9 mouse cellular contexts compared by ENCODE assay signal in the genomic region with DNA sequence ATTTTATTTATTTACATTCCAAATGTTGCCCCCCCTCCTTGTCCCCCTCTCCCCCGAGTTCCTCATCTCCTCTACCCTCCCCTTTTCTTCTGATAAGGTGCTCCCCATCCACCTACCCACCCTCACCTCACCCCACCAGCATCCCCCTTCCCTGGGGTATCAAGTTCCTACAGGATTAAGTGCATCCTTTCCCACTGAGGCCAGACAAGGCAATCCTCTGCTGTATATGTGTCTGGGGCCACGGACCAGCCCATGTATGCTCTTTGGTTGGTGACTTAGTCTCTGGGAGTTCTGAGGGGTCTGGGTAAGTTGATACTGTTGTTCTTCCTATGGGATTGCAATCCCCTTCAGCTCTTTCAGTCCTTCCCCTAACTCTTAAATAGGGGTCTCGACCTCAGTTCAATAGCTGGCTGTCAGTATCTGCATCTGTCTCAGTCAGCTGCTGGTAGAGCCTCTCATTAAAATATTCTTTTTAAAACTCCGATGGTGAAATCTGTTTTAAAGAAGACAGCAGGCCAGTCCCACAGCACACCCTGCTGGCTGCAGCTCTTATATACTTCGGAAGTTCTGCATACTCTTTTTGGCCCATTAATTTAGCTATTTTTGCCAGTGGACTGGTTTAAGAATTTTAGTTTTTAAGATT. TPM values are rescaled to one million over a fixed set of nuclear protein-coding genes. Genes with fewer than 3 reads are reported as not detected.
DNase-seq lines count a peak whose midpoint lies in the region; ATAC-seq and TF ChIP-seq lines count a peak whose summit lies in the region.
"Had no signal": no experiment of that assay in that cellular context is flagged by ENCODE, and none has a peak within 500 bp of the region (broad histone marks: within the 10 kb centered on the region; RNA-seq: fewer than 3 reads in every experiment).

No protein-coding gene starts in this region.

- H3K36me3 ChIP-seq in ES-E14 (ENCODE audit: control insufficient read depth, insufficient read depth, low read length, poor library complexity, severe bottlenecking): no peaks in the 10 kb centered on the region
- no peaks in the 10 kb centered on the region for H3K36me3 ChIP-seq in hindbrain, embryonic 10.5 days
- H3K36me3 ChIP-seq in limb, embryonic 12.5 days: no peaks in the 10 kb centered on the region
- no peaks in the 10 kb centered on the region for H3K36me3 ChIP-seq in neural tube, embryonic 13.5 days
- H3K36me3 ChIP-seq: lung, embryonic 15.5 days had no signal

- DNase-seq in layer of hippocampus, adult 2 months (ENCODE audit: low spot score in 2 of 2): peak; percentile 26 to 63
- DNase-seq in layer of hippocampus, postnatal 36 days: no peak
- no peak for DNase-seq in ES-E14 (ENCODE audit: low read depth, low spot score)
- DNase-seq in hindbrain, embryonic 10.5 days (ENCODE audit: low spot score): peak; percentile 60

- H3K4me3 ChIP-seq in layer of hippocampus, adult 2 months: no peak overlapping the region
- H3K4me3 ChIP-seq in ES-E14 (ENCODE audit: insufficient read depth in 1 of 2, low read depth in 1 of 2, low read length in 2 of 2, poor library complexity in 1 of 2, severe bottlenecking in 1 of 2): no peak overlapping the region
- H3K4me3 ChIP-seq in cortical plate, adult 2 months (ENCODE audit: insufficient read depth, low read length): no peak overlapping the region
- H3K4me3 ChIP-seq in hindbrain, embryonic 10.5 days: peak overlapping the region; percentile 51
- no peak overlapping the region for H3K4me3 ChIP-seq in limb, embryonic 12.5 days (replicated peaks)
- peak overlapping the region; percentile 5; the same call in 1 of the 2 replicates for H3K4me3 ChIP-seq in neural tube, embryonic 13.5 days
- H3K4me3 ChIP-seq: lung, embryonic 15.5 days had no signal

- in situ Hi-C loops in ES-E14 (cut with MboI; ENCODE audit: low sequenced_read_pairs in 2 of 2, unreplicated experiment in 2 of 2): no loop called here

- TF ChIP-seq POLR2A in cortical plate, adult 2 months (IDR thresholded peaks at IDR 0.05; ENCODE audit: extremely low read depth, insufficient read depth, low read length): no peak

- TF ChIP-seq CTCF in layer of hippocampus, adult 2 months (conservative IDR thresholded peaks at IDR 0.05): peak; percentile 87
- TF ChIP-seq CTCF in cortical plate, adult 2 months (IDR thresholded peaks at IDR 0.05; ENCODE audit: extremely low read depth, insufficient read depth, low read length): peak; percentile 57

- 0 out of 4 replicates have a peak, but pooled peaks cover 0 to 2% of the 10 kb centered on the region in 2 experiments for H3K4me1 ChIP-seq in ES-E14 (ENCODE audit: control insufficient read depth in 2 of 2, insufficient read depth in 2 of 2, low read length in 2 of 2, poor library complexity in 1 of 2)
- no peaks in the 10 kb centered on the region; the same call in 1 of the 2 replicates for H3K4me1 ChIP-seq in cortical plate, adult 2 months (ENCODE audit: control insufficient read depth, insufficient read depth, low read length)
- H3K4me1 ChIP-seq in hindbrain, embryonic 10.5 days (replicated peaks): peaks cover 14% of the 10 kb centered on the region; the same call in 1 of the 2 replicates
- H3K4me1 ChIP-seq in limb, embryonic 12.5 days (replicated peaks): no peaks in the 10 kb centered on the region
- peaks cover 10% of the 10 kb centered on the region for H3K4me1 ChIP-seq in neural tube, embryonic 13.5 days (replicated peaks)
- H3K4me1 ChIP-seq: lung, embryonic 15.5 days had no signal

- H3K9ac ChIP-seq in ES-E14 (ENCODE audit: insufficient read depth, low read depth, low read length, poor library complexity, severe bottlenecking): no peak overlapping the region
- no peak overlapping the region for H3K9ac ChIP-seq in limb, embryonic 12.5 days (replicated peaks)
- 0 out of 2 replicates have a peak overlapping the region, but pooled peaks have one; percentile 47 for H3K9ac ChIP-seq in neural tube, embryonic 13.5 days
- H3K9ac ChIP-seq: lung, embryonic 15.5 days had no signal

- no peak overlapping the region for H3K4me2 ChIP-seq in limb, embryonic 12.5 days
- H3K4me2 ChIP-seq in neural tube, embryonic 13.5 days: peak overlapping the region; percentile 53
- H3K4me2 ChIP-seq: lung, embryonic 15.5 days had no signal

- 11% methylated on average over 5 of the region's 5 CpGs for WGBS in hindbrain, embryonic 10.5 days
- WGBS in limb, embryonic 12.5 days: 14% methylated on average over 5 of the region's 5 CpGs
- WGBS in neural tube, embryonic 13.5 days: 10% methylated on average over 5 of the region's 5 CpGs

- H3K27ac ChIP-seq in layer of hippocampus, adult 2 months: no peak overlapping the region
- no peak overlapping the region for H3K27ac ChIP-seq in ES-E14 (ENCODE audit: insufficient read depth, low read depth, low read length, poor library complexity, severe bottlenecking)
- no peak overlapping the region for H3K27ac ChIP-seq in cortical plate, adult 2 months (ENCODE audit: insufficient read depth, low read length)
- peak overlapping the region; percentile 86 for H3K27ac ChIP-seq in hindbrain, embryonic 10.5 days
- H3K27ac ChIP-seq in limb, embryonic 12.5 days: no peak overlapping the region
- no peak overlapping the region for H3K27ac ChIP-seq in neural tube, embryonic 13.5 days (replicated peaks)
- H3K27ac ChIP-seq: lung, embryonic 15.5 days had no signal

- no peaks in the 10 kb centered on the region for H3K27me3 ChIP-seq in hindbrain, embryonic 10.5 days (ENCODE audit: insufficient read depth, poor library complexity, severe bottlenecking)
- H3K27me3 ChIP-seq in limb, embryonic 12.5 days: peaks cover 13% of the 10 kb centered on the region; the same call in 1 of the 2 replicates
- no peaks in the 10 kb centered on the region for H3K27me3 ChIP-seq in neural tube, embryonic 13.5 days

- no peaks in the 10 kb centered on the region for H3K9me3 ChIP-seq in ES-E14 (ENCODE audit: control insufficient read depth, insufficient read depth, low read depth, low read length)
- no peaks in the 10 kb centered on the region for H3K9me3 ChIP-seq in hindbrain, embryonic 10.5 days
- H3K9me3 ChIP-seq in limb, embryonic 12.5 days: no peaks in the 10 kb centered on the region
- no peaks in the 10 kb centered on the region for H3K9me3 ChIP-seq in neural tube, embryonic 13.5 days
- H3K9me3 ChIP-seq: lung, embryonic 15.5 days had no signal

- peak; percentile 39; the same call in 1 of the 2 replicates for ATAC-seq in limb, embryonic 12.5 days (ENCODE audit: insufficient number of reproducible peaks, insufficient read depth, low FRiP score, low TSS enrichment, low read depth)
- peak; percentile 71 for ATAC-seq in neural tube, embryonic 13.5 days (ENCODE audit: low read depth)
- no peak for ATAC-seq in erythroid progenitor cell, adult 5-6 weeks (replicated peaks; ENCODE audit: low FRiP score, poor library complexity, severe bottlenecking)

TF ChIP-seq in ES-E14, 5 proteins besides CTCF, POLR2A, EP300 and RAD21:
- TF ChIP-seq MAFK (IDR thresholded peaks at IDR 0.05; ENCODE audit: insufficient read depth, low read depth, low read length) (no peak), ZC3H11A (IDR thresholded peaks at IDR 0.05; ENCODE audit: borderline replicate concordance, low read depth, low read length) (peak; percentile 26; the same call in 1 of the 2 replicates)
TF ChIP-seq in ES-E14: peak in this region for 1.

RNA-seq across cellular contexts. Expression of gene Rlf, which starts 17.0 kb away (rescaled TPM):
- 10 to 100 TPM; 30.2 to 34.3 TPM for total RNA-seq in layer of hippocampus, adult 2 months (2021)
- 10 to 100 TPM; 31.5 to 36.5 TPM for total RNA-seq in layer of hippocampus, postnatal 36 days (2021)
- total RNA-seq in ES-E14 (2012; rRNA removed): 37.4 and 45.8 TPM in 2 replicates
- polyA plus RNA-seq in cortical plate, adult 2 months (2012; rRNA removed): 14.1 and 15.4 TPM in 2 replicates
- polyA plus RNA-seq in hindbrain, embryonic 10.5 days (2016; fragmentation: Nextera tagmentation; extraction: Ambion mirVana): 23.9 and 30.8 TPM in 2 replicates
- polyA plus RNA-seq in limb, embryonic 12.5 days (2016; fragmentation: Nextera tagmentation; extraction: Ambion mirVana): 36.7 and 39.4 TPM in 2 replicates
- polyA plus RNA-seq in neural tube, embryonic 13.5 days (2015; fragmentation: Nextera tagmentation; extraction: Ambion mirVana): 25.6 and 29.9 TPM in 2 replicates
- 17.7 and 31.9 TPM in 2 replicates for total RNA-seq in erythroid progenitor cell, adult 5-6 weeks (2015; ENCODE audit: low replicate concordance)
- total RNA-seq in erythroid progenitor cell, adult 5-6 weeks (2017; ENCODE audit: low replicate concordance): 40.4 and 47.4 TPM in 2 replicates

Comparison
In these comparisons a context has a peak if more than half of its experiments do, and no peak if none do; other contexts are left out.
1. DNase-seq: peak in layer of hippocampus, adult 2 months (2 of 2) and hindbrain, embryonic 10.5 days (single experiment); none in layer of hippocampus, postnatal 36 days (0 of 2) and ES-E14 (single experiment).
2. H3K4me3 ChIP-seq: peak in hindbrain, embryonic 10.5 days (single experiment) and neural tube, embryonic 13.5 days (single experiment); none in layer of hippocampus, adult 2 months (single experiment), ES-E14 (0 of 2), cortical plate, adult 2 months (single experiment) and limb, embryonic 12.5 days (single experiment).